Mouse (Mus musculus) cortical plate, adult 2 months (tissue): ENCODE measurements around the gene Ranbp17.

Experiments
- CTCF ChIP-seq: fragments of 200-500 bp; IDR thresholded peaks from 2 replicates; pipeline ENCODE4 v1.5.1; 2011; ENCODE audit warnings: mild to moderate bottlenecking, control low read depth, low read length; ENCODE audit not compliant: insufficient read depth; ENCODE audit errors: extremely low read depth
- POLR2A ChIP-seq: fragments of 200-500 bp; IDR thresholded peaks from 2 replicates; pipeline ENCODE4 v1.6.1; 2011; ENCODE audit warnings: mild to moderate bottlenecking, low read length, control low read depth; ENCODE audit not compliant: insufficient read depth; ENCODE audit errors: extremely low read depth

GRCm38 (mm10) chr11:33170489-33170888, 343.1 kb downstream of the Ranbp17 start:
- TF ChIP-seq CTCF (peak; percentile 61), POLR2A (no peak)
